Mouse (Mus musculus): Measurements from ENCODE around the gene Slc4a11.

Slc4a11 gene

GRCm38 (mm10) chr2:130635847-130636246, 61.5 kb downstream of the Slc4a11 start:
- in situ Hi-C loops (cut with MboI; ENCODE audit: unreplicated experiment in 2 of 2), result no loop called here

DNA sequence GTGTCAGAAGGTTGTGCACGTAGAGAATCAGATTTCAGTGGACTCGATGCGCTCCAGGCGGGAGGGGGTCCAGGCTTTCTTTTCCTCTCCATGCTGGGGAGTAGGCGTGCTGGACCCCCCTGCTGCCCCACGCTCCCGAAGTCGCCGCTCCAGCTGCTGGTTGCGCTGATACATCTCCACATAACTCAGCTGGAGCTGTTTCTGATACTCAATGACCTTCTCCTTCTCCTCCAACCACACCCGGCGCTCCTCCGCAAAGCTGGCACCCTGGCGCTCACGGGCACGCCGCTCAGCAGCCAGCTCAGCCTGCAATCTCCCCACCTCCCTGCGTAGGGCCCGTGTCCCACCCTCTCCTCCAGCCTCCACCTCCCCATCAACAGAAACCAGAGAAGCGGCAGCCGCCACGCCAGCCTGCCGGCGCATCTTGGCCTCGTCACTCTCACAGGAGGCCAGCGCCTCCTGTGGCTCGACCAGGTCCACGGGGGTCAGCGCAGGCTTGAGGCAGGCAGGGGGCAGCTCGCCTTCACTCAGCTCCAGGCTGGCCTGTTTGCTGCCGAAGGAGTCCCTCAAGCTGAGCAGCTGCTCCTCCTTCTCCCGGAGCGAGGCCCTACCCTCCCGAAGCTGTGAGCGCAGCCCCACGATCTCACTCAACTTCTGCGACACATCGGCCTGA, 62.4 kb downstream of the Slc4a11 start:
- in situ Hi-C loops (cut with MboI; ENCODE audit: unreplicated experiment in 2 of 2), result loop anchor here in 1 of 2 experiments (5.0 kb wide), 1 partner anchor 32 kb away; the partner anchor contains the start of gene Itpa

Data from v-Abl transformed pro-B cells (cell line).